In genomic region chr7:65690869-65691268, GRCm38 (mm10) we compare ENCODE assay signal across 8 mouse cellular contexts. TPM values are rescaled to one million over a fixed set of nuclear protein-coding genes. Genes with fewer than 3 reads are reported as not detected.
DNase-seq lines count a peak whose midpoint lies in the region; ATAC-seq and TF ChIP-seq lines count a peak whose summit lies in the region.

TSS of gene Tm2d3 (plus strand) at chr7:65691169.

- WGBS in heart, embryonic 14.5 days = 87% methylated on average over 7 of the region's 7 CpGs

- no peaks in the 10 kb centered on the region for H3K9me3 ChIP-seq in heart, embryonic 14.5 days (ENCODE audit: control insufficient read depth, low read length)

- H3K36me3 ChIP-seq in heart, embryonic 14.5 days (ENCODE audit: control insufficient read depth, insufficient read depth, low read length) = peaks cover 33% of the 10 kb centered on the region

- H3K4me2 ChIP-seq in heart, embryonic 14.5 days (ENCODE audit: low read length) = no peak within 1 kb of the TSS

- H3K4me1 ChIP-seq in heart, embryonic 14.5 days (ENCODE audit: control insufficient read depth in 2 of 2, insufficient read depth in 2 of 2, low read length in 2 of 2) = peaks cover 3 to 13% of the 10 kb centered on the region in 2 experiments

- no peak for TF ChIP-seq POLR2A in brain, embryonic 14.5 days (IDR thresholded peaks at IDR 0.05; ENCODE audit: borderline replicate concordance, extremely low read depth, insufficient read depth, insufficient read length, poor library complexity, severe bottlenecking)

- DNase-seq in left cerebral cortex, adult 2 months (ENCODE audit: extremely low spot score in 1 of 2, low spot score in 2 of 2) = no peak
- no peak for DNase-seq in left cerebral cortex, adult 9 months (ENCODE audit: low spot score in 2 of 2)
- DNase-seq in brain, embryonic 14.5 days (ENCODE audit: low read depth) = no peak
- no peak for DNase-seq in left cerebral cortex, postnatal 14 days (ENCODE audit: low spot score in 2 of 2)
- no peak for DNase-seq in right cerebral cortex, postnatal 4 days
- no peak for DNase-seq in right cerebral cortex, postnatal 25 days

- H3K4me3 ChIP-seq in left cerebral cortex, adult 2 months = no peak within 1 kb of the TSS
- H3K4me3 ChIP-seq in heart, embryonic 14.5 days (ENCODE audit: control insufficient read depth in 1 of 2, insufficient read depth in 1 of 2, low read depth in 1 of 2, low read length in 2 of 2) = no peak within 1 kb of the TSS

- H3K9ac ChIP-seq in heart, embryonic 14.5 days (ENCODE audit: low read length) = no peak within 1 kb of the TSS

- no peaks in the 10 kb centered on the region for H3K27me3 ChIP-seq in heart, embryonic 14.5 days (ENCODE audit: control insufficient read depth, insufficient read depth, low read length)

- no peak for TF ChIP-seq CTCF in left cerebral cortex, adult 2 months (IDR thresholded peaks at IDR 0.05)
- TF ChIP-seq CTCF in brain, embryonic 14.5 days (IDR thresholded peaks at IDR 0.05; ENCODE audit: borderline replicate concordance, extremely low read depth, insufficient read depth, insufficient read length) = no peak

- H3K27ac ChIP-seq in left cerebral cortex, adult 2 months = no peak within 1 kb of the TSS
- H3K27ac ChIP-seq in heart, embryonic 14.5 days (replicated peaks in 1 of 2; ENCODE audit: control insufficient read depth in 1 of 2, insufficient read depth in 1 of 2, low read depth in 2 of 2, low read length in 2 of 2) = no peak within 1 kb of the TSS

- no peak for ATAC-seq in heart, embryonic 14.5 days (ENCODE audit: insufficient number of reproducible peaks, insufficient read depth, low FRiP score, low read depth)
- no peak for ATAC-seq in monocyte, adult 5-6 weeks (replicated peaks; ENCODE audit: insufficient number of reproducible peaks, low FRiP score, low TSS enrichment, poor library complexity, severe bottlenecking)

- intact Hi-C loops in left cerebral cortex, adult 2 months (cut with DNase I) = no loop called here
- intact Hi-C loops in left cerebral cortex, postnatal 14 days (cut with DNase I) = loop anchor here (5.0 kb wide), 1 partner anchor 366 kb away; the partner anchor contains the start of gene Snrpa1

RNA-seq across cellular contexts. Expression of gene Tm2d3, which starts in this region (rescaled TPM):
- total RNA-seq in left cerebral cortex, adult 2 months (2021) = 10 to 100 TPM; 45.4 to 53.0 TPM
- 104 and 170 TPM in 2 replicates for polyA plus RNA-seq in brain, embryonic 14.5 days (2012; rRNA removed)
- polyA plus RNA-seq in heart, embryonic 14.5 days (2014; fragmentation: Nextera tagmentation; extraction: Ambion mirVana) = 46.3 and 57.9 TPM in 2 replicates
- 10 to 100 TPM; 31.2 to 38.1 TPM for total RNA-seq in left cerebral cortex, postnatal 14 days (2021)
- 24.1 to 61.5 TPM (median 39.1 TPM) in 3 replicates for total RNA-seq in monocyte, adult 5-6 weeks (2017)
